Comparison of ENCODE assay signal across 11 mouse cellular contexts in genomic region chr15:12026932-12027450, GRCm38 (mm10).
"Had no signal": no experiment of that assay in that cellular context is flagged by ENCODE, and none has a peak within 500 bp of the region (broad histone marks: within the 10 kb centered on the region; RNA-seq: fewer than 3 reads in every experiment).

No protein-coding gene starts in this region.

- ATAC-seq: intestine, embryonic 15.5 days; liver, postnatal 0 days; midbrain, embryonic 15.5 days had no signal

- DNase-seq: kidney, adult 18-20 months; kidney, postnatal 10 days; kidney, postnatal 4 days; liver; liver, embryonic 13.5 days; liver, postnatal 0 days; lung, postnatal 14 days; thymus, adult 2 months; thymus, postnatal 25 days had no signal
